Mouse (Mus musculus) heart, adult 2 months (tissue): ENCODE data around the gene Ssbp3.

Source experiments
- CTCF ChIP-seq: fragments of 200-600 bp; IDR thresholded peaks from 2 replicates; pipeline ENCODE4 v1.8.1; 2022; ENCODE audit warnings: antibody characterized with exemption, mild to moderate bottlenecking, moderate library complexity
- POLR2A ChIP-seq: fragments of 200-500 bp; IDR thresholded peaks from 2 replicates; pipeline ENCODE4 v1.6.1; 2011; ENCODE audit warnings: mild to moderate bottlenecking, low read depth, low read length, control low read depth; ENCODE audit not compliant: insufficient read depth

GRCm38 (mm10) chr4:107048568-107049162, 138.2 kb downstream of the Ssbp3 start:
- TF ChIP-seq POLR2A (no peak), CTCF (no peak)
